Mouse (Mus musculus) A20 (cell line): ENCODE data around the gene Gm47791.

Experiments used
- DNase-seq: peaks from one replicate; pipeline ENCODE4 v3.0.0-alpha.2; 2011; ENCODE audit warnings: low read depth, low spot score

Gene Gm47791

DNA sequence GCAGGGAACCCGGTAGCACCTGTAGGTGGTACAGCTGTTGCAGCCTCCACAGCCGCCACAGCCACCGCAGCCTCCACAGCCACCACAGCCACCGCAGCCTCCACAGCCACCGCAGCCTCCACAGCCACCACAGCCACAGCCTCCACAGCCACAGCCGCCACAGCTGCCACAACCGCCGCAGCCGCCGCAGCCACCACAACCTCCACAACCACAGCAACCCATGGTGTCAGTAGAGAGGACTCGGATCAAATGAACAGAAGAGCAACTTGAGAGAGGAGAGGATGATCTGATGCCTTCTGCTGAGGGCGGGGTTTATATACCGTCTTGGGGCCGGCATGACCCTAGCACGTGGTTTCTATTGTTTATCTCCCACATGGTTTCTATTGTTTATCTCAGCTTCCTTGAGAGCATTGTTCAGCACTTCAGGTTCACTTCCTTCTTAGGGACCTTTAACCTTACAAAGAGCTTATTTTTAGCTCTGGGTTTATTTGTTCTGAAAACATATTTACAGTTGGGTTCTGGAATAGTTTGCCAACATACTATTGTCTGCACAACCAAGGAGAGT is at the start of gene Gm47791:
Gene Gm47791 (minus strand): TSS at position 222 of the 565 bp plus-strand sequence.
- no peak for DNase-seq

GRCm38 (mm10) chr1:82820626-82821186 is 49.7 kb upstream of the Gm47791 start:
- DNase-seq, result no peak

- DNase-seq, result no peak
Measured at GRCm38 (mm10) chr1:82820179-82820578, 49.1 kb upstream of the Gm47791 start.

DNA sequence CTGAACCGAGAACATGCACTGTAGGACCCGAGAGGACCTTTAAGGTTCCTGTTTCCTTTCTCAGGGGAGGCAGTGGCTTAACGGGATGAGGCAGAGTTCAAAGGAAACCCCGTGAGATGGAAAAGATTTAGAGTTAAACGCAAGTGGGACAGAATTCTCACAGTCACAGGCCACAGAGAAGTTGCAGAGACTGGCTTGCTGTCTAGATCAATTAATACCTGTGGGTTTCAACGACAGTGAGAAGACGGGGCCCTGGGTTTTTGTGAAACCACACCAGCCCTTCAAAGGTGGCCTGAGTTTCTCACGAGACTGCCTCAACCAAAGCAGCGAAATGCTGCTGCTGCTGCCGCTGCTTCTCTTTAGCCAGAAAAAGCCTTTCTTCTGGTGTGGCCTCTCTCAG is 48.3 kb upstream of the Gm47791 start:
- no peak for DNase-seq

- no peak for DNase-seq
Measured at GRCm38 (mm10) chr1:82815941-82816716, 45.1 kb upstream of the Gm47791 start.

- DNase-seq, result no peak
Measured at GRCm38 (mm10) chr1:82811766-82812165, 40.7 kb upstream of the Gm47791 start.

GRCm38 (mm10) chr1:82808564-82808963 is 37.5 kb upstream of the Gm47791 start:
- no peak for DNase-seq

GRCm38 (mm10) chr1:82807206-82807605 is 36.2 kb upstream of the Gm47791 start:
- peak; percentile 9 for DNase-seq

DNA sequence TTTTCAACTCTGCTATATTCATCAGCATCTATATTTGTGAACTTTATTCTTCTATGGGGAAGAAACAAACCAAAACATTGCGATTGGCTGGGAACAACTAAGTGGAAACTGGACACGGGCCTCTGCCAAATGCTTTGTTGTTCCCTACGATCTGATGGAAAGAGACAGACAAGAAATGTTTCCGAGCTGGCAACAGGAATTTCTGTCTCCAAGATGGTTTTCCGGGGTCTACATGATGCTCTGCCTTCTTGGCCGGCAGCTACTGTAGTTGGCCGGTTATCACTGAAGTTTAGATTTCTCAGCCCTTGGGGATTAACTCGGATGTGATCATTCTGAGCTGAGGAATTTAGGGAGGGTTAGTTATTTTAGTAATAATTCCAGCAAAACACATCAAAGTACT is 35.3 kb upstream of the Gm47791 start:
- DNase-seq, result no peak

DNA sequence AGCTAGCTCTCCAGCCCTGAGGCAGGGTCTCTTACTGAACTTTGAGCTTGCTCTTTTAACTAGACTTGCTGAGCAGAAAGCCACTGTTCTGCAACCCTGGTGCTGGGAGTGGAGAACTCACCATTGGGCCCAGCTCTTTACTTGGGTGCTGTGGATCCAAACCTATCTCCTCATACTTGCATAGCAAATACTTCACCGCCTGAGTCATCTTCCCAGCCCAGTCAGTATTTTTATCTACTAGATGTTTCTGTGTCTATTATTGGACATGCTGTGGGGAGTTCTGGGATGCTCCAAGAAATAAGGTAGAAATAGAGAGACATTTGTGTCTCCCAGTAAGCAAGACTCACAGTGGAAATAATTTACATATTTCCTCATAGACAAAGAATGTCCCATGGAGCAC is 33.0 kb upstream of the Gm47791 start:
- no peak for DNase-seq

GRCm38 (mm10) chr1:82803608-82804007 is 32.6 kb upstream of the Gm47791 start:
- DNase-seq, result peak; percentile 72

GRCm38 (mm10) chr1:82801105-82801783 is 30.2 kb upstream of the Gm47791 start:
- DNase-seq, result no peak

- DNase-seq, result no peak
Measured at GRCm38 (mm10) chr1:82798922-82799321, 27.9 kb upstream of the Gm47791 start.

DNA sequence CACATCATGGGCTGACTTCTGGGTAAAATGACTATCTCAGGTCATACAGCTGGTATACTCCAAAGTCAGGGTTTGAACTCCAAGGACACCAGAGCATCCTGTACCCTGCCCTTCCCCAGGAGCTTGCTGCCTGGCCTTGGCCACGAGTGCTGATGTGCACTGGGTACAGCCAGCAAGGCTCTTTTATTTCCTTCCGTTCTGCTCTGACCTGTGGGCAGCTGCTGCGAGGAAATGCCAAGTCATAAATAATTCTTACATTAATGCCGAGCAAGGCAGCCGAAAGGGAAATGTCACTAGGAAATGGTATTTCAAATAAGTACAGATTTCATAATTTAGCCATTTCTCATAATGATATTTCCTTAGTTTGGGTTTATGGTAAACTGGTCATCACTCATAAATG is 27.3 kb upstream of the Gm47791 start:
- no peak for DNase-seq

DNA sequence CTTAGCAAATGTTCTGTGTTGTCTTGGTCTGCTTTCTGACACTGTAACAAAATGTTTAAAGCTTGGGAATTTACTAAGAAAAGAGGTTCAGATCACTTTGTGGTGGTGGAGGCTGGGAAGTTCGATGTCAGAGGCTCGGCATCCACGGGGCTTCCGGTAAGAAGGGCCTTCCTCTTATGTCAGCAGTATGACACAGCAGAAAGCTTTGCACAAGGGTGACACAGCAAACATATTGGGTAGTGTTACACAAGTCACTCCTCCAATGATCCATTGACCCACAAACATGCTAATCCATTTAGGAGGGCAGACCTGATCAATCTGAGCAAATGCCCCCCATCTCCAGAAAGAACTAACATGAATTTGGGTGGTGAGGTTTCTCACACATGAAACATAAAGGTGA is 26.0 kb upstream of the Gm47791 start:
- no peak for DNase-seq

DNA sequence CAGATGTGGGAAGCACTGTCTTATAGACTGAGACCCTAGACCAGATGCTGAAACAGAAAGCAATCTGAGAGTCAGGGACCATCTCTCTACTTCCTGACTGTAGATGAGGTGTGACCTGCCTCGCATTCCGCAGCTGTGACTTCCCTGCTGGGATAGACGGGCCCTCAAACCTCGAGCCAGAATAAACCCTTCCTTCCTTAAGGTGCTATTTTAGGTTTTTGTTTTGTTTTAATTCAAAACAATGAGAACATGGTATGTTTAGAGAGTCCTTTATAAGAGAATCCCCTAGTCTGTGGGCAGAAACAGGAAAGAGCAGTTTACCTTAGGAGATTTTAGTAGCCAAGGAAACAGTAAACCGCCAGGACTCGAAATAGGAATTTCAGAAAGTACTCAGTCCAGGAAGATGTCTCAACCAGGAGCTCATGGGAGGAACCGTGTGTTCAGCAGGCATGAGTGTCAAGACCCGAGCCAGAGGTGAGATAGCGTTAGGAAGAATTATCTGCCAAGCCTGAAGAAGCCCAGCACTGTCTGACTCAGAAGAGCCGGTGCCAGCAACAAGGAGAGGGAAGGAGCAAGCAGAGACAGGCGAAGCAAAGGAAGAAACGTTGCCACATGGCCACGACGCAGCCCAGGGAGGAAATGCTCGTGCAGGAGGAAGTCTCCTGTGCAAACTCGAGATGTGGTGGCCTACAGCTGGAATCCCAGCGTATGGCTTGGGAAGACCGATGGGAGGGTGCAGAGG is 24.8 kb upstream of the Gm47791 start:
- no peak for DNase-seq

DNA sequence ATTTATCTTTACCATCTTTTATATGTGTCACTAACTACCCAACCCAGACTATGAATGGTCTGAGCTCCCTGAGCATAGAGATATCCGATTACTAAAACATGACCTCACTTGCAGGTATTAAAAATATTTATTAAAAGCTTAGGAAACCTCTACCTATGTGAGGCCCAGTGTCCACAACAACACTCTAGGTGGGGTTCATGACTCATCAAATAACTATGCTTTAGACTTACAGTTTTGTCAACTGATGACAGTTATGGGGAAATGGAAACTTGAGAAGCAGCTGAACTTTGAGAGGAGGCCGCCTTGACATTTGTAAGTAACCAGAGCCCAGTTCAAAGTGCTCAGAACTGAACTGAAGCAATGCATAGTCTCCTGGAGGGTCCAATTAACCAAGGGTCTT is 24.2 kb upstream of the Gm47791 start:
- DNase-seq, result no peak

DNA sequence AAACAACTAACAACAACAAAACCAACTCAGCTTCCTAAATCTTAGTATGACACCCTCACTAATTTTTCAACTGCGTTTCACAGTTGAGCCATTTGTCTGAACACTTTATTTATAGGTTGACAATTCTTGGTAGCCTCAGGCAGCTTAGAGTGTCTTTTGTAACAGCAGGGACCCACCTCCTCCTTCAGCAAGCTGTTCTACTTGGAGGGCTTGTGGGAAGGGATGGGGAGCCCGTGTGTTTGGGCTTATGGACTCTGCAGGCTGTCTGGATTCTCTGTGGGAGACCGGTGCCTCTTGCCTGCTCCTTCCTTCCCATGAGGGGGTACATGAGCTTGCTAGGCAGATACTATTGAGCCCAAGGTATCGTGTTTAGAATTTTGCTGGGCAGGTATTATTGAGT is 22.9 kb upstream of the Gm47791 start:
- no peak for DNase-seq

GRCm38 (mm10) chr1:82793110-82793509 is 22.1 kb upstream of the Gm47791 start:
- DNase-seq, result no peak

- DNase-seq, result no peak
Measured at GRCm38 (mm10) chr1:82792238-82792637, 21.2 kb upstream of the Gm47791 start.

DNA sequence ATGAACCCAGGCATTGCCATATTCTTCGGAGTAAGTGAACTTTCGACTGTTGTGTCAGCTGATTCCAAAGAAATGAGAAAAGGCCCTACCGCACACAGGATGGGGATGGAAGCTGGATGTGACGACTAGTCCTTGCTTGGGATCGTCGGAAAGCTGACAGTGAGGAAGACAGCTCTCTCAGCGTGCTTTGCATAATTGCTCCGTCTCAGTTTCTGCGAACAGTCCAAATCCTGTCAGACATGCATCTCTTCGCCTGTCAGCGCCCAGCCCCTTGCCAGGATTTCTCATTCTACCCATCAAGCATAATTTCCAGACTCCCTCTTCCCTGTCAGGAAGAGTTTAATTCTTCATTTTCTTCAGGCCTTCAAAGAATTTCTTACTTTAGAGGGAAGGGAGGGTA is 20.1 kb upstream of the Gm47791 start:
- DNase-seq, result no peak

DNA sequence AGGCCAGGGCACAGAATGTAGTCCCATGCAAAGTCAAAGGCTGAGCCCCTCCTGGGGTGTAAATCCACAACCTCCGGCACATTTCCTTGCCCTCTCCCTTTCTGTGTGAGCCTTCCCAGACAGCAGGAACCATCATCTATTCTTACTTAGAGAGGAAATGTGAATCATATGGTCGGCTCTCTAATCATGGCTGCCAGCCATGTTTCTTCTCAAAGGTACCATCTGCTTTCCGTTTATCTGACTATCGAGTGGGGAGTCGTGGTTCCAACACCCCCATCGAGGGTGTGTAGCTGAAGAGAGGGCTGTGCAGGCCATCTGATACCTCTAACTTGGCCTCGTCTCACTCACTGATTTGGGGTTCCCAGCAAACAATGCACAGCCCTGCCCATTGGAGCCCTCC is 17.0 kb upstream of the Gm47791 start:
- no peak for DNase-seq
